Mouse (Mus musculus) cerebellum, adult 2 months (tissue): ENCODE data around the gene Hes7. TPM values are rescaled to one million over a fixed set of nuclear protein-coding genes. Genes with fewer than 3 reads are reported as not detected.
A peak's percentile ranks its signal among the peaks of the same experiment; 100 is the strongest.

Experiments used
- DNase-seq, 2 experiments: peaks; one replicate each; pipeline ENCODE4 v3.0.0; 2021
- H3K27ac ChIP-seq: fragments of 200-500 bp; 2 replicates; pipeline ENCODE4 v1.5.1; 2012; ENCODE audit warnings: low read length, control low read depth, inconsistent platforms; ENCODE audit not compliant: insufficient read depth
- H3K27me3 ChIP-seq: fragments of 200-500 bp; 2 replicates; pipeline ENCODE4 v1.6.1; 2012; ENCODE audit warnings: inconsistent platforms, mild to moderate bottlenecking, low read length, moderate library complexity; ENCODE audit not compliant: control insufficient read depth, insufficient read depth
- H3K4me1 ChIP-seq: fragments of 200-500 bp; 2 replicates; pipeline ENCODE4 v1.6.1; 2011; ENCODE audit warnings: low read length; ENCODE audit not compliant: control insufficient read depth, insufficient read depth
- H3K4me3 ChIP-seq: fragments of 200-500 bp; replicated peaks from 2 replicates; pipeline ENCODE3; 2011; ENCODE audit warnings: mild to moderate bottlenecking, low read depth, low read length, control low read depth; ENCODE audit not compliant: insufficient read depth
- CTCF ChIP-seq: fragments of 200-500 bp; IDR thresholded peaks from 2 replicates; pipeline ENCODE4 v1.5.1; 2011; ENCODE audit warnings: low read depth, mild to moderate bottlenecking, control low read depth, low read length, moderate library complexity, borderline replicate concordance; ENCODE audit not compliant: insufficient read depth
- POLR2A ChIP-seq: fragments of 200-500 bp; IDR thresholded peaks from 2 replicates; pipeline ENCODE4 v1.6.1; 2011; ENCODE audit warnings: low read length, control low read depth, borderline replicate concordance; ENCODE audit not compliant: insufficient read depth
- WGBS: fragments of 180-500 bp; shearing (Covaris S2); methylation state at CpG from one replicate; pipeline ENCODE4 v1.1.7; 2018; 5-methylcytosine and 5-hydroxymethylcytosine counted together
- polyA plus RNA-seq: library from polyadenylated mRNA; depleted of rRNA; stranded (reverse); fragments of >200 nt; gene quantifications from 2 replicates; pipeline ENCODE4 v1.2.3, GENCODE M21; 2012

Gene Hes7
- polyA plus RNA-seq, 1 experiment = 0.44 TPM

DNA sequence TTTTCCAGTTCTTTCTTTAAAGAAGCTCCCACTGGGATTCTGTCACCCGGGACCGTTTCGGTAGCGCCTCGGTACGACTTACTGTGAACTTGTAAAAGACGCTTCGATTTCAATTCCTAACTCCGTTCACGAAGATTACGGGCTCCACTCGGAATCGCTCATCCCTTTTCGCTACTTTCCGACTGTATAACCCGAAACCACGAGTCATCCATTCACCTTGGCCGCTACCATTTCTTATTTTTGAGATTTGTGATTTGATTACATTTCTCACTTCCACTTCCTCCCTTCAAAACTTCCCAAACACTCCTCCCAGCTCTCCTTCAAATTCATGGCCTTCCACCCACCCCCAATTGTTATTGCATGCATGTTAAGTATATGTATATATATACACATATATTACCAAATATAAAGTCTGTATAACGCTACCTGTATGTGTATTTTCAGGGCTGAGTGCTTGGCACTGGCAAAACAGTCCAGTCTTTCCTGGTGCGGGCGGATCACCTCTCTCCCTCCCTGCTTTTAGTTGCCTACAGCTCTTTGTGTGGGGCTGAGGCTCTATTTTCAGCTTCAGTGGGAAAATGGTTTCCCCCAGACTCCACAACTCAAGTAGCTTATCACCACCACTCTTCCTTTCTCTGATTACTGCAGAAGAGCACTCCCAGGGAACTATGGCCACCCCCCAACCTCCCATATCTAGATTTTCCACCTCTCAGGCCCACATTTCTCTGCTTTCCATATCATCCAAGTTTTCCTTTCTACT lies 9.0 kb upstream of the Hes7 start:
- no peak for DNase-seq
- H3K4me3 ChIP-seq = peak overlapping the region; percentile 63
- H3K27ac ChIP-seq = no peak overlapping the region
- H3K27me3 ChIP-seq = no peaks in the 10 kb centered on the region
- TF ChIP-seq CTCF = no peak
- no peak for TF ChIP-seq POLR2A
- WGBS = 13% methylated on average over 21 of the region's 21 CpGs
- no peaks in the 10 kb centered on the region for H3K4me1 ChIP-seq

DNA sequence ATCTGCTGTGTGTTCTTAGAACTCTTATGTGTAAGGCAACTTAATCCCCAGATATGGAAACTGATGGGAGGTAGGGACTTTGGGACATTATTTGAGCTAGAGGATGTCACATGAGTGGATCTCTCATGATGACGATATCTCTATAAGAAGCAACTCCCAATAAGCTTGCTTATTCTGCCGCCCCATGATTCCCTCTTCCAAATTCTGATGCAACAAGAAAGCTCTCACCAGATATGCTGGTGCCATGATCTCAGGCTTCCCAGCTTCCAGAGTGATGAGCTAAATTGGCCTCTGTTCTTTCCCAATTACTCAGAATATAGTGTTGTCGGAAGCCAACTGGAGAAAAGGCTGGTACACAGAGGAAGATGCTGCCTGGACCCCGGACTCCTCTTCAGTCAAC lies 8.3 kb upstream of the Hes7 start:
- TF ChIP-seq POLR2A = no peak
- no peak for TF ChIP-seq CTCF
- Histone ChIP-seq H3K27ac (no peak overlapping the region), H3K4me1 (no peaks in the 10 kb centered on the region), H3K4me3 (no peak overlapping the region), H3K27me3 (no peaks in the 10 kb centered on the region)
- no peak for DNase-seq
- 79% methylated on average over 4 of the region's 4 CpGs for WGBS

DNA sequence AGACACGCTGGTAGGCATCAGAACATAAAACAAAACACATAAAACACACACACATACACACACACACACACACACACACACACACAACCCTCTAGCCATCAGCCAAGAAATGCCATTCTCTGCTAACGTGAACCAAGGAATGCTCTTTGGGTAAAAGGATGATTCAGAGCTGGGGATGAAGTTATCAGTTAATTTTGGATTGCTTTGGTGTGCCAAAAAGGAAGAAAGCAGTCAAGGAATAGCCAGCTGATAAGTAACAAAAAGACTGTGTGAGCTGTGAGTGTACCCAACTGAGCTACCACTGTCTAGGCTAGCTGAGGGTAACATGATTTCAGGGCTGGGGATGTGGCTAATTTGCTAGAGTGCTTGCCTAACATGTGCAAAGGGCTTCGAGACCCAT lies 6.2 kb upstream of the Hes7 start:
- H3K4me3 ChIP-seq = no peak overlapping the region
- no peak overlapping the region for H3K27ac ChIP-seq
- WGBS = 78% methylated on average over 3 of the region's 3 CpGs
- no peak for DNase-seq
- H3K27me3 ChIP-seq = no peaks in the 10 kb centered on the region
- H3K4me1 ChIP-seq = no peaks in the 10 kb centered on the region
- TF ChIP-seq POLR2A (no peak), CTCF (no peak)

DNA sequence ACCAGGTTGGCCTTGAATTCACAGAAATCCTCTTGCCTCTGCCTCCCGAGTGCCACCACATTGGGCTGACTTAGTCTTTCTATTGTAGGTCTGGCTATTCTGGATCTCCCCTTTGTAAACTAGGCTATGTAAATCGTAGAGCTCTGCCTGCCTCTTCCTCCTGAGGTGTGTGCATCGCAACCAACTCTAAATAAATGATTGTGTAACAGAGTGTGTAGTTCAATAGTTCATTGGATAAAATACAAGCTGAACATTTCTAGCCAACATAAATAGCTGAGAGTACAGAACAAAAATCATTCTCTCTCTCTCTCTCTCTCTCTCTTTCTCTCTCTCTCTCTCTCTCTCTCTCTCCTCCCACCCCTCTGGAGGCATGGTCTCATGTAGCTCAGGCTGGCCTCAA lies 5.6 kb upstream of the Hes7 start:
- WGBS = 84% methylated on average over 3 of the region's 3 CpGs
- Histone ChIP-seq H3K4me3 (no peak overlapping the region), H3K27ac (no peak overlapping the region), H3K4me1 (no peaks in the 10 kb centered on the region), H3K27me3 (no peaks in the 10 kb centered on the region)
- TF ChIP-seq POLR2A (no peak), CTCF (no peak)
- DNase-seq = no peak

DNA sequence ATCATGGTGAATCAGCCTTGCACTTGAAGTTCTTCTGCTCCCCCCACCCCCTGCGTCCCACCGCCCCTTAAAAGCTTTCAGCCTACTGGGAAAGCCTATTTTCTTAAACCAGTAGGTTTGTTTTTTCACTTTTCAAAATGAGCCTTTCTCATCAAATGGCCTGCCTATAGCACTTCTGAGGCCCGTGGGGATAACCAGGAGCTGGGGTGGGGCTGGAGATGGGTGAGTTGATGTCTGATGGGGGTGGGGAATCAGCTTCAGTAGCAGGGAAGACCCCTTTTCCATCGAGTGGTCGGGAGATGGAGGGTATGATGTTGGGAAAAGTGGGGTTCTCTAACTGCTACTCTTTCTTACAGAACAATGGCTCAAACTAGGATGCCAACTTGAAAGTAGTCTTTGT lies 3.4 kb upstream of the Hes7 start:
- Histone ChIP-seq H3K4me3 (peak overlapping the region; percentile 40), H3K4me1 (no peaks in the 10 kb centered on the region), H3K27ac (no peak overlapping the region), H3K27me3 (no peaks in the 10 kb centered on the region)
- DNase-seq = peak in 1 of 2 experiments; percentile 20
- TF ChIP-seq POLR2A = no peak
- no peak for TF ChIP-seq CTCF
- 51% methylated on average over 5 of the region's 5 CpGs for WGBS

DNA sequence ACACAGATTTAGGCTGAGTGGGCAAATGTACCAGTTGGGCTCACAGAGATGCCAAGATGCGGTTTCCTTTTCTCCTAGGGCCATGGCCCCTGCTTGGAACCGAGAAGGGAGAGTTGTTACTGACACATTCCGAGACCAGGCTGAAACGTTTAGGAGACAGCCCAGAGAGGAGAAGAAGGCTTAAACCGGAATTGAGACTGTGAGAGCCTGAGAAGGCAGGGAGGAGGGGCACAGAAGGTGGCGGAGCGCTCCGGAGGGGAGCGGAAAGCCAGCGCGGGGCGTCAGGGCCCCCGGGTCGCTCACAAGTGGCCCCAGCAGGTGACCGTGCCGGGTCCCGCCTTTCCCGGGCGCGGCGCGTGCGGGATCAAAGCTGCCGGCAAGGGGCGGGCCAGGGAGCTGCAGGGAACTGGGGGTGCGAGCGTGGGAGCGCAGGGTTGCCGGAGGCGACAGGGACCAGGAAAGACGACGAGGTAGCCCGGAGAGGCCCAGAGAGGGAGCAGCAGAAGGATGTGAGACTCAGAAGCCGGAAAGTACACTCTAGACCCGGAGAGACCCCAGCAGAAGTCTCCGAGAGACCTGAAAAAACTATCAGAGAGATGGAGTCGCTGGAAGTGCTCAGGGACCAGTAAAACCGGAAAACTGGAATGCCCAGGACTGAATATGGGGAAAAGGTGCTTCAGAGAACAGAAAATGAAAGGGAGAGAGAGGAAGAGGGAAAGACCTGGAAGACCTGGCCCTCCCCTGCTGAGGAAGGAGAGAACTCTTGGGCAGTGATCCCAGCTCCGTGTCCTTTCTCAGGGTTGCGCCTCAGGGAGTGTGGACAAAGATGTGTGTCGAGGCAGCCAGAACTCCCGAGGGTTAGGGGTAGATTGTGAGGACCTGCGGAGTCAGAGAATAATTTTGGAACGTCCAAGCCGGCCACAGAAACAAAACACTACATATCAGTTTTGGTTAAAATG lies 2.2 kb upstream of the Hes7 start:
- peak; percentile 74 to 79 for DNase-seq
- Histone ChIP-seq H3K27me3 (no peaks in the 10 kb centered on the region), H3K4me1 (no peaks in the 10 kb centered on the region), H3K4me3 (peak overlapping the region; percentile 86), H3K27ac (peak overlapping the region; percentile 83)
- WGBS = under 1% methylated on average over 45 of the region's 45 CpGs
- no peak for TF ChIP-seq POLR2A
- no peak for TF ChIP-seq CTCF

DNA sequence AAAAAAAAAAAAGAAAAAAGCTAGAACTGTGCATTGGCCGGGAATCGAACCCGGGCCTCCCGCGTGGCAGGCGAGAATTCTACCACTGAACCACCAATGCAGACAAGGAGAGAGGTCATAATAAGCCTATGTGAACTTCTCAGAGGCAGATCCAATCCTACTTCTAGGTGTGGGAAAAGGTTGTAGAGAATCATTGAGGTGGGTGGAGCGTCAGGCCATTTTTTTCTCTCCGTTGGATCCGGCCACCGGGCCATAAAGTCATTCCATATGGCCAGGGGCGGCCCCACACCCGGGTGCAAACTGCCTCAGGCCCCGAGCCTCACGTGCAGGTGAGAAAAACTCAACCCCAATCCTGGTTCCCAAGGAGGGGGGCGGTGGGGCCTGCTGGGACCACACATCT lies 1.4 kb upstream of the Hes7 start:
- WGBS = 2% methylated on average over 15 of the region's 15 CpGs
- peak; percentile 88 for DNase-seq
- Histone ChIP-seq H3K4me3 (peak overlapping the region; percentile 86), H3K4me1 (no peaks in the 10 kb centered on the region), H3K27me3 (no peaks in the 10 kb centered on the region), H3K27ac (no peak overlapping the region)
- no peak for TF ChIP-seq CTCF
- TF ChIP-seq POLR2A = no peak

DNA sequence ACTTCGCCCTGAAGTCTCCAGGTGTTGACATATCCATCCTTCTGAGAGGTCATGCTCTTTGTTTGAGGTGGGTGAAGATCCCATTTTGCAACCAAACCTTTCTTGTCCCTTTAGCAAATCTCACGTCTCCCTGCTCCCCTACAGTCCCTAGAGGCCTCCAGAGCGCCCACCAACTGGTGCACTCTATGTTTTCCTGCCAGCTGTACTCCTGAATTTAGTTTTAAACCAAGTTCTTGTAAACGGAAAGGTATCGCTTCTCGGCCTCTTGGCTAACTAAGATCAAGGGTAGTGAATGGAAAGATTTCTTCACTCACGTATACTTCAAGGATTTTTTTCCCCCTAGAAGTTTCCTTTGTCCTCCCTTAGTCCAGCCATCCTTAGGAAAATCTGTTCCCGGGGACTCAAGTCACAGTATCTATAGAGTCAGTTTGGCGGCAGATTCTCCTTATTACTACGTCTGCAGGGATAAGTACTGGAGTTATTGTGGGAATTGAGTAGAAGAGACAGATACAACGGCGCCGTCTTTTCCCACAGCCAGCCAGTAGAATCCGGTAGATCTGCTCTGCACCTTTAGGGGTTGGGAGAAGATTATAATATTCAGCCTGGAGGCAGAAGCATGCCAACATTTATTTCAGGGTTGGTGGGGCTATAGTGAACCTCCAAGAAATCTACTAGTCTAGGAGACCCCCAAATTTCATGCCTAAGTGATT lies 603 bp upstream of the Hes7 start:
- Histone ChIP-seq H3K27ac (no peak overlapping the region), H3K4me3 (no peak overlapping the region), H3K27me3 (no peaks in the 10 kb centered on the region), H3K4me1 (no peaks in the 10 kb centered on the region)
- 72% methylated on average over 14 of the region's 14 CpGs for WGBS
- DNase-seq = no peak
- no peak for TF ChIP-seq POLR2A
- TF ChIP-seq CTCF = no peak
